Mouse (Mus musculus) telencephalon, adult 2 months (tissue): ENCODE measurements around the gene 2010005H15Rik.
"Not testable (repeated sequence)": the region's sequence is repeated elsewhere in the genome, so short reads cannot be mapped to it uniquely, and the experiment has no call there.

Experiments
- DNase-seq: peaks from one replicate; pipeline ENCODE4 v3.0.0-alpha.2; 2011; ENCODE audit warnings: low read depth, low spot score

2010005H15Rik gene

DNA sequence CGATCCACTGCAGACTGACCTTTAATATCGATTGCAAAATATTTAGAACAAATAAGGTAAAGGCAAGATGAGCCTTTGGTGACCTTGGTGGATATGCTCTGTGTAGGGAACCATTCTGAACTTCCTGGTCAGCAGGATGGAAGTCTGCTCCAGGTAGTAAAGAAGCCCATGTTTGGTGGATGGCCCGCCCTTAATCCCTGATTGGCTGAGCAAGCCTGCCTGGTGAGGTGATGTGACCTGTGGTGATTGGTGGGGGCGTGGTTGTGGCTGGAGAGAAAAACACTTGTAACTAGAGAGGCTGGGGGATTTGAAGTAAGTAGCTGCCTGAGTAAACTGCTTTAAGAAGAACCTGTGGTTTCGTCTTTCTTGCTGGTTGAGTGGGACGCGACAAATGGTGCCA is at the start of gene 2010005H15Rik:
2010005H15Rik (plus strand) TSS at position 301 of the 400 bp plus-strand sequence.
- not testable (repeated sequence) for DNase-seq

- no peak for DNase-seq
Observed at GRCm38 (mm10) chr16:36176108-36176507, 45.2 kb upstream of the 2010005H15Rik start.

GRCm38 (mm10) chr16:36179910-36180309 is 41.4 kb upstream of the 2010005H15Rik start:
- DNase-seq = no peak

GRCm38 (mm10) chr16:36183912-36184311 is 37.4 kb upstream of the 2010005H15Rik start, which contains the start of gene Gm5483:
Gene Gm5483 (plus strand): TSS chr16:36184212.
- not testable (repeated sequence) for DNase-seq

- no peak for DNase-seq
Observed at GRCm38 (mm10) chr16:36199226-36199625, 22.0 kb upstream of the 2010005H15Rik start.

DNA sequence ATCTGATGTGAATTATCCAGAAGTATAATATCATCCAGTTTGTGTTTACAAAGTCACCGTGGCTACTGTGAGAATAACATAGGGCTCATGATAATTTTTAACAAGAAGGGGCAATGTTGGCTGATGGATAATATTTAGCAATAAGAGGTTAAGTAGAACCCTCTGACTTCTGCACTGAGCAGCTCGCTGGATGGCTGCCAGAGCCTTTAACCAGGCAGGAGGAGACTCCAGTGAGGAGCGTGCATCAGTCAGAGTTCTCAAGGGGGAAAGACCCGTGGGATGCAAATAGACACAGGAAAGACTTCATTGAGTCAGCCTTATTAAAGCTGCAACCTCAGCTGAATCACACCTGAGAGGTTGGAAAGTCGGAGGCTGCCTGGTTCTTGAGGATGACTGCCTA is 17.4 kb upstream of the 2010005H15Rik start:
- DNase-seq = no peak

DNA sequence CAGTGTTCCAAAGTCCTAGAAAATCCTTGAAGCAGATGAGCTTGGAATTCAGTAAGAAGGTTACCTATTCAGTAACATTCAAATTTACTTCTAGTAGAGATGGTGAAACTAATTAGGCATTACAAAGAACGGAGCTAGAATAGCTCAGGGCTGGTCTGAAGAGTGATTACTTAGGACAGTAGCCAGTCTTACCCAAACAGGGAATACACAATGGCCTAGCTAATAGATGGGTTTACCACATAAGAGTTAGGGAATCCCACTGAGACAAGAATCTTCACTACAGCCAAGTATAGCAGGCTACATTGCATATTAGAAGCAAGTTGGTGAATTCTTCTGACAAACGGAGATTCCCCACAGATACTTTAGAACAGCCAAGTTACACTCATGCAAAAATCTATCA is 15.6 kb upstream of the 2010005H15Rik start:
- not testable (repeated sequence) for DNase-seq

DNA sequence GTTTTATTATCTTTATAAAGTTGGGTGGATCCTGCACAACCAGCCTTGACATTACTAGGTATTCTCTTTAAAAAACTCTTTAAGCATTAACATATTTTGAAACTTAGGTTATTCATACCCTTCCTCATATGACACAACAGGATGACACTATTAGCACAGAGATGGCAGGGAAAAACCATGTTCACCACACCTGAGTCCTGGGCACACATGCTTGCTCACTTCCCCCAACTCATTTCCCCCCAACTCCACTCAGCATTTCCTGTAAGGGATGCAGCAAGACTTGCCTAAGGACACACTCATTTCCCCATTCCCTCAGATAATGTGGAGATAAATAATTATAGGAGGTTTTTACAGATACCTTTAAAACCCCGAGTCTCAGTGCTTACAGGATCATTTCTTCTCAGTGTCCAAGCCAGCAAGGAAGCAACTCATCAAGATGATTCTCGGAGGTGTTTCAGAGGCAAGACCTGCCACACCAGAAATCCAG is 11.3 kb upstream of the 2010005H15Rik start, which contains the start of gene Gm5416:
Gm5416 (plus strand) TSS at position 437 of the 487 bp plus-strand sequence.
- DNase-seq = no peak

DNA sequence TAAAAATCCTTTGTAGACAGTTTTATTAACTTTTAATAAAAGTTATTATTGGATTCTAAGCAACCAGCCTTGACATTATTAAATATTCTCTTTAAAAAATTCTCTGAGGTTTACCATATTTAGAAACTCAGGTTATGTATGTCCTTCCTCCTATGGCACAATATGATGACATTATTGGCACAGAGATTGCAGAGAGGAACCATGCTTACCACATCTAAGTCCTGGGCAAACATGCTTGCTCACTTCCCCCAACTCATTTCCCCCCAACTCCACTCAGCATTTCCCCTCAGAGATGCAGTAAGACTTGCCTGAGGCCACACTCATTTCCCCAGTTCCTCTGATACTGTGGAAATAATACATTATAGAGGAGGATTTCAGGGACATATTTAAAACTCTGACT is 39.3 kb downstream of the 2010005H15Rik start:
- not testable (repeated sequence) for DNase-seq

GRCm38 (mm10) chr16:36276796-36277195 is 55.5 kb downstream of the 2010005H15Rik start, which contains the start of gene Stfa1:
Gene Stfa1 (plus strand): TSS chr16:36276951.
- DNase-seq = not testable (repeated sequence)

DNA sequence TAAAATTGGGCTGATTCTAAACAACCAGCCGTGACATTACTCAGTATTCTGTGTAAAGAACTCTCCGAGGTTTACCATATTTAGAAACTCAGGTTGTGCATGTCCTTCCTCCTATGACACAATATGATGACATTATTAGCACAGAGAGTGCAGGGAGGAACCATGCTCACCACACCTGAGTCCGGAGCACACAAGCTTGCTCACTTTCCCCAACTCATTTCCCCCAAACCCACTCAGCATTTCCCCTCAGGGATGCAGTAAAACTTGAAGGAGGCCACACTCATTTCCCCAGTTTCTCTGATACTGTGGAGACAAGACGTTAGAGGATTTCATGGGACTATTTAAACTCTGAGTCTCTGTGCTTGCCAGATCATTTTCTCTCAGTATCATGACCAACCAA is 67.9 kb downstream of the 2010005H15Rik start:
- DNase-seq = no peak
